Mouse (Mus musculus) small intestine, adult 2 months (tissue): ENCODE results near the gene Ankrd33. TPM values are rescaled to one million over a fixed set of nuclear protein-coding genes. Genes with fewer than 3 reads are reported as not detected.
A peak's percentile ranks its signal among the peaks of the same experiment; 100 is the strongest.

Experiments
- H3K27ac ChIP-seq: fragments of 200-500 bp; 2 replicates; pipeline ENCODE4 v1.5.1; 2012; ENCODE audit warnings: low read depth, low read length, control low read depth, inconsistent platforms; ENCODE audit not compliant: insufficient read depth
- H3K27me3 ChIP-seq: fragments of 200-500 bp; 2 replicates; pipeline ENCODE4 v1.6.1; 2012; ENCODE audit warnings: mild to moderate bottlenecking, moderate library complexity, low read length, inconsistent platforms; ENCODE audit not compliant: control insufficient read depth, insufficient read depth
- H3K36me3 ChIP-seq: fragments of 200-500 bp; 2 replicates; pipeline ENCODE4 v1.6.1; 2012; ENCODE audit warnings: mild to moderate bottlenecking, low read length, control low read depth, inconsistent platforms; ENCODE audit not compliant: control insufficient read depth, insufficient read depth
- H3K4me1 ChIP-seq: fragments of 200-500 bp; 2 replicates; pipeline ENCODE4 v1.6.1; 2012; ENCODE audit warnings: low read length, inconsistent platforms, mixed read lengths; ENCODE audit not compliant: control insufficient read depth, insufficient read depth, insufficient read length
- H3K4me3 ChIP-seq: fragments of 200-500 bp; 2 replicates; pipeline ENCODE4 v1.5.1; 2012; ENCODE audit warnings: low read depth, mild to moderate bottlenecking, control low read depth, inconsistent platforms, low read length, moderate library complexity
- CTCF ChIP-seq: fragments of 200-500 bp; IDR thresholded peaks from 2 replicates; pipeline ENCODE4 v1.5.1; 2012; ENCODE audit warnings: low read depth, mild to moderate bottlenecking, control low read depth, inconsistent platforms, low read length, moderate library complexity, mixed read lengths; ENCODE audit not compliant: insufficient replicate concordance, insufficient read length; ENCODE audit errors: extremely low read depth
- POLR2A ChIP-seq: fragments of 200-500 bp; IDR thresholded peaks from 2 replicates; pipeline ENCODE4 v1.6.1; 2012; ENCODE audit warnings: low read depth, mild to moderate bottlenecking, control low read depth, inconsistent platforms, low read length, moderate library complexity
- WGBS: fragments of 180-500 bp; shearing (Covaris S2); methylation state at CpG from one replicate; pipeline ENCODE4 v1.1.7; 2018; 5-methylcytosine and 5-hydroxymethylcytosine counted together
- polyA plus RNA-seq: library from polyadenylated mRNA; depleted of rRNA; stranded (reverse); fragments of >200 nt; gene quantifications from 2 replicates; pipeline ENCODE4 v1.2.3, GENCODE M21; 2012; rRNA removed

The Ankrd33 gene
- polyA plus RNA-seq, 1 experiment: not detected

DNA sequence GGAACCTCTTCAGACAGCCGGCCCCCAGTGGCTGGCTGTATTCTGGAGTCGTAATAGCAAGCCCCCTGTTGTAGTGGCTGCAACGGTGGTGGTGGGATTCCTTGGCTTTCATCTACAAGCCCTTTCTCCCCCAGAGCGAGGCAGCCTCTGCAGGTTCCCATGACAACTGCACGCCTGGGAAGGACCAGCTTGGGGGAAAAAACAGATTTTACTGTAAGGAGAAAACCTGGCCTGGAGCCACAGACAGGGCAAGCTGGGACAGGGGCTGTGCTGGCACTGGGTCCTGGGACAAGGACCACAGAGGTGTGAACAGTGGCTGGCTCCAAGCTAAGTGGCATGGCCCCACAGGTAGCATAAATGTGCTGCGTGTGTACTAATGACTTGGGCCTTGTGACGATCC, 45.0 kb downstream of the Ankrd33 start:
- no peaks in the 10 kb centered on the region for H3K36me3 ChIP-seq
- peaks cover 14% of the 10 kb centered on the region for H3K4me1 ChIP-seq
- 83% methylated on average over 7 of the region's 7 CpGs for WGBS
- no peak for TF ChIP-seq CTCF
- no peak overlapping the region for H3K4me3 ChIP-seq
- no peak overlapping the region for H3K27ac ChIP-seq
- H3K27me3 ChIP-seq: no peaks in the 10 kb centered on the region

DNA sequence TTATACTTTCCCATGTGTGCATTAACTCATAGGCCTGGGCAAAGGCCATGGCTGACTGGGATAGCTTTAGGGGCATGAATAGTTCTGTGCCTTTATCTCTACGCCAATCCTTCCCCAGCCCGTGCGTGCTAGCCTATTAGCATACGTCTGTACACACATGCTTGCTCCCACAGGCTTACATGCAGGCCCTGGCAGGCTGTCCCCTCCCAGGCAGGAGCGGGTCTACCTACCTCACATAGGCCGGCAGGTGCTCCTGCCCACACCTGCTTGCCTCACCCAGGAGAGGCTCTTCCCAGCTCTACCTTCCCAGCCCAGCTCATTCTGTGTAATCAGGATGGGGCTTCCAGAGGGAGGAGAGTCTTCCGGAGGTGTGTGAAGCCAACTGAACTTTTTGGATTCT, 46.0 kb downstream of the Ankrd33 start:
- no peak for TF ChIP-seq CTCF
- no peak for TF ChIP-seq POLR2A
- H3K27me3 ChIP-seq: no peaks in the 10 kb centered on the region
- H3K36me3 ChIP-seq: no peaks in the 10 kb centered on the region
- H3K27ac ChIP-seq: peak overlapping the region; percentile 20
- WGBS: 25% methylated on average over 7 of the region's 7 CpGs
- no peak overlapping the region for H3K4me3 ChIP-seq
- H3K4me1 ChIP-seq: peaks cover 20% of the 10 kb centered on the region

DNA sequence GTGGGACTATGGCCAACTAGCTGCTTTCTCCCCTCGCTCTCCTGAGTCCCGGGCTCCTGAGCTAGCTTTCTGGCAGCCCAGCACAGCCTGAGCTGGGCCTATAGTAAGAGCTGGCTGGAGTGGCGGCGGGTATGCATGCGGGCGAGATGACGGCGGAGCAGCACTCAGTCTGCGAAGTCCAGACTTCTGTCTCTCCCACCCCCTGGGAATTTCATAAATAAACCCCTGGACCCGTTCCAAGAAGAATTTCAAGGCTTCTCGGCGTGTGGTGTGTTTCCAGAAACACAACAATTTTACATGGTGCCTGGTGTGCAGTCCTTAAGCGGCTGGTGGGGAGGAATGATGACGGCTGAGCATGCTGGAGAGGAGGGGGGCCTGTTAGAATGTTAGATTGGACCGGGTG, 47.5 kb downstream of the Ankrd33 start:
- 27% methylated on average over 15 of the region's 15 CpGs for WGBS
- TF ChIP-seq POLR2A (no peak), CTCF (no peak)
- H3K4me3 ChIP-seq: peak overlapping the region; percentile 2; the same call in 1 of the 2 replicates
- H3K36me3 ChIP-seq: no peaks in the 10 kb centered on the region
- H3K27me3 ChIP-seq: no peaks in the 10 kb centered on the region
- no peak overlapping the region for H3K27ac ChIP-seq
- peaks cover 26% of the 10 kb centered on the region for H3K4me1 ChIP-seq

DNA sequence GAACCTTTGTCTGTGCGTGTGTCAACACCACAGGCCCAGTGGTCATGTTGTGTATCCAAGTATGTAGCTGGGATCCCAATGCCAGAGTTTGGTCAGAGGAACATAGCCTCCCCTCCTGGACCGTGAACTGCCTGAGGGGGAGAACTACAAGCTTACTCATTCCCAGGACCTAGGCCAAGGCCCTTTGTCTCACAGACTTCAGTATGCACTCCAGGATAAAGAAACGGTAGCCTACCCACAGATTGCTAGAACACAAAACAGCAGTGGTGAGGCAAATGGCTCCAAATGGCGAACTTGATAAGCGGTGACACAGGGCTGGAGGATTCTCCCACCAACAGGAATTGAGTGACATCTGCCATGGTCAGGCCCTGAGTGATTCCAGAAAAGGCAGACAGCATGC, 48.3 kb downstream of the Ankrd33 start:
- Histone ChIP-seq H3K36me3 (no peaks in the 10 kb centered on the region), H3K27ac (peak overlapping the region; percentile 93), H3K4me1 (peaks cover 26% of the 10 kb centered on the region), H3K4me3 (peak overlapping the region; percentile 31), H3K27me3 (no peaks in the 10 kb centered on the region)
- WGBS: 34% methylated on average over 5 of the region's 5 CpGs
- TF ChIP-seq CTCF: no peak
- TF ChIP-seq POLR2A: no peak

DNA sequence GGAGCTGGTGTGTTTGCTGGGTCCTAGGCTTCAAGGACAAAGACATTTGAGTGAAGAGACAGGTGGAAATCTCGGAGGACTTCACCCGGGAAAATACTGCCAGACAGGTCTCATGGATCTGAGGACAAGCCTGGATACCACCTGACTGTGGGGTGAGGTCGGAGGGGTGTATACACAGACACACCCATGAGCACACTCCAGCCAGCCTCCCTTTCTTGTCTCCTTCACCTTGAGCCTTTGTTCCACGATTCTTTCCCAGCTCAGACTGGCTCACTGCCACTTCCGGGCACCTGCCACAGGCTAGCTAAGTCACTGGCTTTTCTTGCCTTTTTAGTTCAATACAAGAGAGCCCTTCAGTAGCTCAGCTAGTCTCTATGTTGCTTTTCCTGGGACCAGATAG, 48.7 kb downstream of the Ankrd33 start:
- peaks cover 26% of the 10 kb centered on the region for H3K4me1 ChIP-seq
- peak overlapping the region; percentile 93 for H3K27ac ChIP-seq
- TF ChIP-seq POLR2A: no peak
- no peak for TF ChIP-seq CTCF
- 22% methylated on average over 5 of the region's 5 CpGs for WGBS
- no peaks in the 10 kb centered on the region for H3K36me3 ChIP-seq
- no peaks in the 10 kb centered on the region for H3K27me3 ChIP-seq
- peak overlapping the region; percentile 31 for H3K4me3 ChIP-seq

DNA sequence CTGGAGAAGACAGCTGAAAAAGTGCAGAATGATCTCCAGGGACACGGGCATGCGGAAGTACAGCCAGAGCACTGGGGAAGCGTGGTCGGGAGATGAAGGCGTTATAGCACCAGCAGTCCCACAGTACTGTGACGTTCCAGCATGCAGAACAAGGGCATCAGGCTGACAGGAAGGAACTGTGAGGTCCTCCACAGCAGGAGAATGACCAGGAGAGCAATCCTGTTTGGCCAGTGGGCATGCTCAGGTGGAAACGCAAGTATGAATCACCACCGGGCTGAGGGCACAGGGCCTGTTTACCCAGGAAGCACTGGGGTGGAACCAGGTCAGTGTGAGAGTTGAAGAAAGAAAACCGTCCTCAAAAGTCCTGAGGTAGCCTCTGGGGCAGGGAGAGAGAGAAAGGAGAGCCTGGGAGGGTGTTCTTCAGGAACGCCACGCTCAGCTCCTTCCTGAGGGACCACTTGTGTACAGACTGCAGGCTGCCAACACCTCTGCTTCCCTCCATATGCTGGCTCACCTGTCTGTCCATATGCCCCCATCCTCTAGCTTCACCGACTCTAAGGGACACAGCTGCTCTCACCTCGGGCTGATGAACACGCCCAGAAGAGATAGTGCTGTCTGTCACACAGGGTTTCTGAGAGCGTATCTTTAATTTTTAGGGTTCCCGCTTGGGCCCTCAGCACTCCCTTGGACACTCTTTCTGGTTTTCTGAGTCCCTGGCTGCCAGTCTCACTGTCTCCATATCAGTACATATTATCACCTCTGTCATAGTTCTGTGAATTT, 50.3 kb downstream of the Ankrd33 start:
- 0 out of 2 replicates have a peak overlapping the region, but pooled peaks have one; percentile 18 for H3K4me3 ChIP-seq
- 29% methylated on average over 16 of the region's 16 CpGs for WGBS
- no peaks in the 10 kb centered on the region for H3K27me3 ChIP-seq
- TF ChIP-seq POLR2A: no peak
- TF ChIP-seq CTCF: no peak
- peak overlapping the region; percentile 91 for H3K27ac ChIP-seq
- H3K36me3 ChIP-seq: no peaks in the 10 kb centered on the region
- H3K4me1 ChIP-seq: peaks cover 24% of the 10 kb centered on the region

DNA sequence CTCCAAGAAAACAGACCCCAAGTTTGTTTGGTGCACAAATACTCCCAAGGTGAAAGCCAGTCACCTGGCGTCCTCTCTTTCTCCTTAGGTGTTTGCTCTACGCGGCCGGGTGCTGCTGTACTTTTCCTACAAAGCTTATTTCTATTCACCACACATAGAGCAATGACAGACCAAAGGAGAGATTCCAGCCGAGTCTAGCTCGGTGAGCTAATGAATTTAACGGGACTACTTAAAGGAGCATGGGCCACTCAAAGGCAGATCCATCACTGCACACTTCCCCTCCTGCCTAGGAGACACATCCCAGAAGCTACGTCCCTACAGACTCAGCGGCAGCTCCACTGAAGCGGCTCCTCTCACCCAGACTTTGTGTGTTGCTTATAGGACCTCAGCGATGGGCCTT, 52.0 kb downstream of the Ankrd33 start:
- no peaks in the 10 kb centered on the region for H3K36me3 ChIP-seq
- peak overlapping the region; percentile 60 for H3K27ac ChIP-seq
- H3K4me3 ChIP-seq: peak overlapping the region; percentile 23; the same call in 1 of the 2 replicates
- no peaks in the 10 kb centered on the region for H3K27me3 ChIP-seq
- no peak for TF ChIP-seq CTCF
- TF ChIP-seq POLR2A: no peak
- H3K4me1 ChIP-seq: peaks cover 21% of the 10 kb centered on the region; the same call in 1 of the 2 replicates
- 30% methylated on average over 11 of the region's 11 CpGs for WGBS

Other genes starting within 250 kb of the Ankrd33 start
- gene Scn8a, start 245.9 kb upstream of the Ankrd33 start, polyA plus RNA-seq: 0.06 and 1.5 TPM in 2 replicates
- 0.18 TPM in 1 of 2 replicates, not detected in the other for gene Gm47841, start 68.4 kb upstream of the Ankrd33 start, polyA plus RNA-seq
- 2.9 and 7.8 TPM in 2 replicates for gene Fignl2, start 37.2 kb upstream of the Ankrd33 start, polyA plus RNA-seq
- gene Acvrl1, start 12.8 kb downstream of the Ankrd33 start, polyA plus RNA-seq: 19.6 and 35.5 TPM in 2 replicates
- 21.5 and 46.0 TPM in 2 replicates for gene Acvr1b, start 58.3 kb downstream of the Ankrd33 start, polyA plus RNA-seq
- 7.3 and 8.5 TPM in 2 replicates for gene Grasp, start 108.4 kb downstream of the Ankrd33 start, polyA plus RNA-seq
- gene Nr4a1, start 138.5 kb downstream of the Ankrd33 start, polyA plus RNA-seq: 6.5 and 9.7 TPM in 2 replicates
- gene Atg101, start 168.5 kb downstream of the Ankrd33 start, polyA plus RNA-seq: 13.7 and 38.4 TPM in 2 replicates
- 0.14 and 0.24 TPM in 2 replicates for gene 6030408B16Rik, start 177.5 kb downstream of the Ankrd33 start, polyA plus RNA-seq